Mouse (Mus musculus) liver, embryonic 14.5 days (tissue): ENCODE data around the gene Canx. TPM values are rescaled to one million over a fixed set of nuclear protein-coding genes. Genes with fewer than 3 reads are reported as not detected.
A peak's percentile ranks its signal among the peaks of the same experiment; 100 is the strongest.

Source experiments
- ATAC-seq: fragments of 200-750 bp; cut with Nextera tagmentation; 2 replicates; pipeline ENCODE4 v1.8.0; 2017; ENCODE audit warnings: moderate number of reproducible peaks, mild to moderate bottlenecking, moderate library complexity; ENCODE audit not compliant: insufficient read depth
- DNase-seq, 3 experiments: peaks; one replicate each; pipeline ENCODE4 v3.0.0-alpha.2; 2012 to 2013; ENCODE audit warnings: low read depth in 3 of 3, low spot score in 3 of 3
- H3K27ac ChIP-seq: fragments of 300-500 bp; sonication (generic); 2 replicates; pipeline ENCODE4 v1.5.1; 2014; ENCODE audit warnings: moderate library complexity, mild to moderate bottlenecking, control low read depth, inconsistent platforms
- H3K27me3 ChIP-seq: fragments of 300-500 bp; sonication (generic); 2 replicates; pipeline ENCODE4 v1.6.1; 2014; ENCODE audit warnings: mild to moderate bottlenecking, low read length, moderate library complexity; ENCODE audit not compliant: control insufficient read depth, insufficient read depth
- H3K36me3 ChIP-seq: fragments of 300-500 bp; sonication (generic); replicated peaks from 2 replicates; pipeline ENCODE4 v1.6.1; 2014; ENCODE audit warnings: low read depth; ENCODE audit not compliant: control insufficient read depth, insufficient read depth
- H3K4me1 ChIP-seq, 2 experiments: fragments of 200-500 bp in 1 of 2; fragments of 300-500 bp in 1 of 2; sonication (generic) in 1 of 2; replicated peaks; 2 replicates each; pipeline ENCODE4 v1.6.1; 2012 to 2014; ENCODE audit warnings: antibody characterized with exemption in 1 of 2, inconsistent platforms in 1 of 2, low read length in 1 of 2; ENCODE audit not compliant: control insufficient read depth in 2 of 2, insufficient read depth in 2 of 2
- H3K4me2 ChIP-seq: fragments of 300-500 bp; sonication (generic); 2 replicates; pipeline ENCODE4 v1.6.1; 2014; ENCODE audit warnings: low read depth, mild to moderate bottlenecking, control low read depth, moderate library complexity
- H3K4me3 ChIP-seq, 2 experiments: fragments of 200-500 bp in 1 of 2; fragments of 300-500 bp in 1 of 2; sonication (generic) in 1 of 2; 2 replicates each; pipeline ENCODE4 v1.5.1; 2012 to 2014; ENCODE audit warnings: low read depth in 2 of 2, low read length in 2 of 2, mild to moderate bottlenecking in 2 of 2, control low read depth in 1 of 2, inconsistent platforms in 1 of 2, moderate library complexity in 1 of 2; ENCODE audit not compliant: insufficient read depth in 1 of 2
- H3K9ac ChIP-seq: fragments of 300-500 bp; sonication (generic); replicated peaks from 2 replicates; pipeline ENCODE4 v1.6.1; 2014; ENCODE audit warnings: mild to moderate bottlenecking, control low read depth, moderate library complexity
- H3K9me3 ChIP-seq: fragments of 300-500 bp; sonication (generic); 2 replicates; pipeline ENCODE4 v1.6.1; 2016; ENCODE audit warnings: low read length, mixed read lengths; ENCODE audit not compliant: control insufficient read depth
- CTCF ChIP-seq: IDR thresholded peaks from 2 replicates; pipeline ENCODE4 v1.5.1; 2016; ENCODE audit warnings: antibody characterized with exemption, low read depth, control low read depth
- EP300 ChIP-seq: IDR thresholded peaks from 2 replicates; pipeline ENCODE4 v1.6.1; 2016; ENCODE audit warnings: antibody characterized with exemption, low read depth
- WGBS: fragments of 180-500 bp; shearing (Covaris S2); extraction: QIAGEN DNeasy Blood & Tissue Kit; methylation state at CpG from one replicate; pipeline ENCODE4 v1.1.7; 2014; ENCODE audit not compliant: insufficient replicate concordance; 5-methylcytosine and 5-hydroxymethylcytosine counted together
- polyA plus RNA-seq, 2 experiments: library from polyadenylated mRNA; depleted of rRNA in 1 of 2; stranded (reverse) in 1 of 2; unstranded in 1 of 2; fragments of >200 nt; fragmentation: Nextera tagmentation in 1 of 2; extraction: Ambion mirVana in 1 of 2; gene quantifications; 2 replicates each; pipeline versions ENCODE4 v1.2.1 to v1.2.3; 2012 to 2014

The Canx gene
- polyA plus RNA-seq, 2 experiments = 91.6 to 136 TPM

DNA sequence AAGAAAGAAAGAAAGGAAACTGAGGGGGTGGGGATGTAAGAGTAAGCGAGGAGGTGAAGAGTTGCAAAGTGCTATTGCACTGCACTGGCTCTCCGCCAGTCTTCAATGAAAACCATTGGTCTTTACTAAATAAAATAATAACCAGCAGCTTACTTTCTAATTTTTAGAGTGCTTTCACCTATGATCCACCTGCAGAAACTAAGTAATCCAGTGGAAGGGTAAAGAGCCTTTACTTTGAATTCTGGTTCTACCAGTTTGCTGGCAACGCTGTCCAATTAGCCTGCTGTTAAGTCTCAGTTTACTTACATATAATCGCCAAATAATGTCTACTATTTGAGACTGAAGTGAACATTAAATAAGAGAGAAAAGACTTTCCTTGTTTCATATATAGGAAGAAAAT lies 46.5 kb downstream of the Canx start:
- WGBS = 84% methylated on average over 4 of the region's 4 CpGs
- ATAC-seq (no peak), DNase-seq (no peak)
- Histone ChIP-seq H3K4me1 (peaks cover 2 to 8% of the 10 kb centered on the region in 2 experiments; a peak in 1 of 4 replicates), H3K36me3 (no peaks in the 10 kb centered on the region; the same call in 1 of the 2 replicates), H3K27ac (no peak overlapping the region), H3K9ac (no peak overlapping the region), H3K9me3 (no peaks in the 10 kb centered on the region), H3K4me3 (no peak overlapping the region), H3K4me2 (no peak overlapping the region), H3K27me3 (no peaks in the 10 kb centered on the region)
- no peak for TF ChIP-seq CTCF
- no peak for TF ChIP-seq EP300

DNA sequence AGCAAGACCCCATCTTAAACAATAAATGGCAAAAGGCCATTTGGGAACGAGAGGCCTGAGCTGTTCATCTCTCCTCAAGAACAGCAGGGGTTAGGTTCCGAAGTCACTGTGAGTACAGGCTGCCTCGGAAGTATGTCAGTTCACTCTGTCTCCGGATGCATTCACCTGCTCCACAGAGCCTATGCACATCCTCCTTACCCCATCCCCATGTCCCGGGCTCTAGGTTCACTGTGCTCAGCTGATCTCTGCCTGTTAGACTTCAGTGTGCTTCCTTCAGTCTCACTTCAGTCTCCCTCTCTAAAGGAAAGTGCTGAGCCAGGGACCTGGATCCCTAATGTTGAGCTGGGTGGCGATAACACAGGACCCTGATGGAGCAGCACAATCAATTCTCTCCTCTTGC lies 47.8 kb downstream of the Canx start:
- no peak overlapping the region for H3K4me3 ChIP-seq
- no peak for DNase-seq
- TF ChIP-seq CTCF (no peak), EP300 (no peak)
- no peak overlapping the region for H3K27ac ChIP-seq
- no peaks in the 10 kb centered on the region for H3K9me3 ChIP-seq
- H3K27me3 ChIP-seq = no peaks in the 10 kb centered on the region
- peaks cover 2 to 8% of the 10 kb centered on the region in 2 experiments; a peak in 1 of 4 replicates for H3K4me1 ChIP-seq
- H3K4me2 ChIP-seq = no peak overlapping the region
- ATAC-seq = no peak
- no peak overlapping the region for H3K9ac ChIP-seq
- H3K36me3 ChIP-seq = no peaks in the 10 kb centered on the region; the same call in 1 of the 2 replicates
- WGBS = 84% methylated on average over 6 of the region's 6 CpGs

DNA sequence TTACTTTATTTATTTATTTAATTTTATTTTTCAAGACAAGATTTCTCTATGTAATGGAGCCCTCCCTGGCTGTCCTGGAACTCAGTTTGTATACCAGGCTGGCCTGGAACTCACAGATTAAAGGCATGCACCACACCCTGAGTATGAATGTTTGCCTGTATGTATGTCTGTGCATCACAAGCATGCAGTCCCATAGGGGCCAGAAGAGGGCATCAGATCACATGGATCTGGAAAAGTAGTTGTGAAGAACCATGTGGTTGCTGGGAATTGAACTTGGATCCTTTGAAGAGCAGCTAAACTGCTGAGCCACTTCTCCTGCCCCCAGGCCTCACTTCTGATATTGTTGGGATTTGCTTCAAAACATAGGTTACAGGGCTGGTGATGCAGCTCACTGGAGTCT lies 48.4 kb downstream of the Canx start:
- DNase-seq = no peak
- ATAC-seq = no peak
- TF ChIP-seq CTCF (peak; percentile 32; the same call in 1 of the 2 replicates), EP300 (no peak)

DNA sequence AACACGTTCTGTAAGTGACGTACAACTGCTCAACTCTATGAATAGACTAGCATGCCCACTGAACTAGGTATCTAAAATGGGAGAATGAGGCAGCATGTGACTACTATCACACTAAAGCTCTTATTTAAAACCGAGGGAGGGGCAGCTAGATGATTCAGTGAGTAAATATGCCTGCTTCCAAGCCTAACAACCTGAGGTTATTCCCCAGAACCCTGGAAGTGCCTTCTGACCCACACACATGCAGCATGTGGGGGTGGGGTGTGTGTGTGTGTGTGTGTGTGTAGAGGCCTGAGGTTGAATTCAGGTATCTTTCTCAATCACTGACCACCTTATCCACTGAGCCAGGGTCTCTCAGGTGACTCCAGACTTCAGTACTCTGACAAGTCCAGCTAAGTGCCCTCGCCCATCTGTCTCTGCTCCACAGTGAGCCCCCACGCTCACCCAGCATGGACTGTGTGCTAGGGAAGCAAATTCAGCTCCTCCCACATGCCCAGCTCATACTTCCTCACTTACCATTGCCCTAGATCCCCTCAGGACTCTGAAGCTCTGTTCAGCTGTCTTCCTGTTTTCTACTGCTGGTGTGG lies 49.8 kb downstream of the Canx start:
- TF ChIP-seq EP300 (no peak), CTCF (no peak)

More for the DNA sequence above, 48.4 kb downstream of the Canx start:
- H3K36me3 ChIP-seq = no peaks in the 10 kb centered on the region; the same call in 1 of the 2 replicates
- no peaks in the 10 kb centered on the region for H3K27me3 ChIP-seq
- H3K27ac ChIP-seq = no peak overlapping the region
- H3K9ac ChIP-seq = no peak overlapping the region
- H3K9me3 ChIP-seq = no peaks in the 10 kb centered on the region
- no peak overlapping the region for H3K4me2 ChIP-seq
- peaks cover 2 to 8% of the 10 kb centered on the region in 2 experiments; a peak in 1 of 4 replicates for H3K4me1 ChIP-seq
- H3K4me3 ChIP-seq = no peak overlapping the region

DNA sequence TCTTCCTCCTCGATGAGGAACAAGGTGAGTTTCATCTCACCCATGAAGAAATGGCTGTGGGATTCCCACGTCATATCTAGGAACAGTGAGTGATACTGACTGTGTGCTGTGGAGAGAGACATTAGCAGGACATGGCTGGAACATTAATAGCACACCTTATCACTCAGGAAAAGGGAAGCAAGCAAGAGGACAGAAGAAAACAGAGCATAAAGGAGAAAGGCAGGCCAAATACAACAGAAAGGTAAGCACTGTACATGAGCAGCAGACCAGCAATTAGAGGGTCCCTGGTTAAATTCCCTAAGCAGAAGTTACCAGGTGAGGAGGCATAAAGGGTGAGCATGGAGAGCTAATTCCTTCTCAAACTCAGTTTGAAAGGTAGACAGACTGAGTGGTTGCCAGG lies 50.4 kb downstream of the Canx start:
- peaks cover 2 to 8% of the 10 kb centered on the region in 2 experiments; a peak in 1 of 4 replicates for H3K4me1 ChIP-seq
- DNase-seq (no peak), ATAC-seq (no peak)
- no peaks in the 10 kb centered on the region for H3K36me3 ChIP-seq
- WGBS = 21% methylated on average over 2 of the region's 2 CpGs
- TF ChIP-seq EP300 = no peak
- no peak for TF ChIP-seq CTCF
- no peak overlapping the region for H3K27ac ChIP-seq
- H3K27me3 ChIP-seq = no peaks in the 10 kb centered on the region
- H3K4me3 ChIP-seq = no peak overlapping the region
- no peak overlapping the region for H3K4me2 ChIP-seq
- no peak overlapping the region for H3K9ac ChIP-seq
- no peaks in the 10 kb centered on the region for H3K9me3 ChIP-seq

More for the DNA sequence above, 49.8 kb downstream of the Canx start:
- no peaks in the 10 kb centered on the region for H3K9me3 ChIP-seq
- ATAC-seq (peak; percentile 37; the same call in 1 of the 2 replicates), DNase-seq (no peak)
- H3K4me1 ChIP-seq = peaks cover 2 to 8% of the 10 kb centered on the region in 2 experiments; a peak in 1 of 4 replicates
- no peaks in the 10 kb centered on the region for H3K27me3 ChIP-seq
- H3K4me2 ChIP-seq = no peak overlapping the region
- H3K27ac ChIP-seq = no peak overlapping the region
- no peak overlapping the region for H3K4me3 ChIP-seq
- no peak overlapping the region for H3K9ac ChIP-seq
- 40% methylated on average over 5 of the region's 5 CpGs for WGBS
- H3K36me3 ChIP-seq = no peaks in the 10 kb centered on the region
